Mouse (Mus musculus): ENCODE data around the gene Arhgef1. TPM values are rescaled to one million over a fixed set of nuclear protein-coding genes. Genes with fewer than 3 reads are reported as not detected.
A peak's percentile ranks its signal among the peaks of the same experiment; 100 is the strongest.

Gene Arhgef1
- polyA plus RNA-seq, 1 experiment from 2014 or later, result 114 TPM

DNA sequence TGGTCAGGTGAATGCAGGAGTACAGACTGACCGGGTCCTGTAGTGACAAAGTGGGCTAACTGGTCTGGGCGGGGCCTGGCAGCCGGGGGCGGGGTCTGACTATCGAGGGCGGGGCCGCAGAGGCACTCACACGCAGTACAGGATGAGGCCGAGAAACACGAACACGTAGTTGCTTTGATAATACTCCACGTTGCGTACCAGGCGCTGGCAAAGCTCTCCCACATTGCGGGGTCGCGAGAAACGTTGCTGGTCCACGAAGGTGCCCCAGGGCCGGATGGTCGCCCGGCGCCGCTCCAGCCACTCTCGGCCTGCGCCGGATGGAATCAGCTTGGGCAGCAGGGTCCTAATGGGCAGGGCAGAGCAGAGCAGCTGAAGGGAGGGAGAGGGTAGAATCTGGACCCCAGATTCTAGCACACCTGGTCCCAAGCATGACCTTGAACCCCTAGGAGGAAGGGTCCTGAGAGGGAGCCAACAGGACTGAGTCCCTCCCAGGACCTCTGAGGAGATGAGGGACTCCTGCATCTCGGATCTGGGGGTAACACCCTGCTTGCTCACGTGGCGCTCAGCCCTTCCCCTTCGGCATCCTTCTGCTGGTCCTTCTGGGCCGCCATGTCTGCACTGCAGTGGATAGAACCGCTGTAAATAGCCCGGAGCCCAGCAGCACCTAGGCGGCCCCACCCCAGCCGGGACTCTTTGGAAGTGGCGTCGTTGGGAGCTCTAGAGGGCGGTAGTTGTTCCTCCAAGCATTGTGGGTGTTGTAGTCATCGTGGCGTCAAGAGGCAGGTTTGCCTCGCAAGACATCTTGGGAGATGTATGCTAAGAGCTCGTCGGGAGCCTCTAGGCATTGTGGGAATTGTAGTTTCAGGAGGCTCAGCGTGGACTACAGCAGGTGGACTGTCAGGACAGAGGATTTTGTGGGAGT, 69.5 kb downstream of the Arhgef1 start, which contains the start of gene Rabac1:
Gene Rabac1 (minus strand): TSS at position 783 of the 922 bp plus-strand sequence.
- peak; percentile 86 for ATAC-seq (ENCODE audit: insufficient number of reproducible peaks, insufficient read depth, low FRiP score, low TSS enrichment)
- H3K27ac ChIP-seq, result peak within 1 kb of the TSS; percentile 67
- no peaks in the 10 kb centered on the region for H3K36me3 ChIP-seq
- H3K9ac ChIP-seq, result peak within 1 kb of the TSS; percentile 77
- WGBS, result under 1% methylated on average over 45 of the region's 45 CpGs
- H3K9me3 ChIP-seq, result no peaks in the 10 kb centered on the region
- no peaks in the 10 kb centered on the region for H3K27me3 ChIP-seq
- peaks cover 8% of the 10 kb centered on the region; the same call in 1 of the 2 replicates for H3K4me1 ChIP-seq
- peak within 1 kb of the TSS; percentile 77 for H3K4me3 ChIP-seq
- H3K4me2 ChIP-seq (replicated peaks), result peak within 1 kb of the TSS; percentile 72

DNA sequence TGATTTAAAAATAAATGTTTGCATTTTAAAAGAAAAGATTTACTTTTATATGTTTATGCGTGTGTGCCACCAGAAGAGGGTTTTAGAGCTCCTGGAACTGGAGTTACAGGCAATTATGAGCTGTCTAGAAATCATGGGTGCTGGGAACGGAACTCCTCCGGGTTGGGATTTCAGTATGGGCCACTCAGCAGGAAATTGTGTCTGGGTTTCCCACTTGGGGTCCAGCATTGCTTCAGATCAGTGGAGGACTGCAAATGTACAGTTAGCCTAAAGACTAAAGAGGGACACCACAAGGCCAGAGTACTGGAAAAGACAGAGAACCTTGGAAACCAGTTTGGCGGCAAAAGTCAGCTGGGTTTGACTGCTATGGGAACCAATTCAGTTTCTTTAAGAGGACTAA, 70.5 kb downstream of the Arhgef1 start:
- Histone ChIP-seq H3K4me2 (replicated peaks) (no peak overlapping the region), H3K9me3 (no peaks in the 10 kb centered on the region), H3K4me1 (peaks cover 8% of the 10 kb centered on the region; the same call in 1 of the 2 replicates), H3K36me3 (no peaks in the 10 kb centered on the region), H3K27ac (no peak overlapping the region), H3K27me3 (no peaks in the 10 kb centered on the region; the same call in 1 of the 2 replicates), H3K4me3 (no peak overlapping the region), H3K9ac (no peak overlapping the region)
- WGBS, result 82% methylated on average over 4 of the region's 4 CpGs
- no peak for ATAC-seq (ENCODE audit: insufficient number of reproducible peaks, insufficient read depth, low FRiP score, low TSS enrichment)

DNA sequence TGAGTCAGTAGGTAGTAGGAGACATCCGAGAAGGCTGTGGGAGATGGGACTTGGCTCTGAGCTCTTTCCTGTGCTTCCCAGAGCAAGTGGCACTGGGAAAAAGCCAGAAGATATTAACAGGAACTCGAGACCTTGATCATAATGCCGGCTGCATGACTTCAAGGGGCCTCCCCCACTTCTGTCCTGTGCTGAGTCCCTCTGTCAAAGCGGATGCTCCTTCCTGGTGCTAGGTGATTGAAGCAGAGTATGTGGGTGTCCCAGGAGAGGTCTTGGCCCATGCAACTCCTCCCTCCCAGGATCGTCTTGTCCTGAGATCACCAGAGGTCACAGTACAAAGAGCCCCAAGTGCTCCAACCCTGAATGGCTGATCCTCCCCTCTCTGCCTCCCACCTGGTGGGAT, 71.2 kb downstream of the Arhgef1 start:
- Histone ChIP-seq H3K27ac (no peak overlapping the region), H3K4me2 (replicated peaks) (no peak overlapping the region), H3K4me3 (no peak overlapping the region), H3K9me3 (no peaks in the 10 kb centered on the region), H3K36me3 (no peaks in the 10 kb centered on the region), H3K4me1 (peaks cover 8% of the 10 kb centered on the region; the same call in 1 of the 2 replicates), H3K27me3 (no peaks in the 10 kb centered on the region; the same call in 1 of the 2 replicates), H3K9ac (no peak overlapping the region)
- ATAC-seq (ENCODE audit: insufficient number of reproducible peaks, insufficient read depth, low FRiP score, low TSS enrichment), result no peak
- 74% methylated on average over 5 of the region's 5 CpGs for WGBS

DNA sequence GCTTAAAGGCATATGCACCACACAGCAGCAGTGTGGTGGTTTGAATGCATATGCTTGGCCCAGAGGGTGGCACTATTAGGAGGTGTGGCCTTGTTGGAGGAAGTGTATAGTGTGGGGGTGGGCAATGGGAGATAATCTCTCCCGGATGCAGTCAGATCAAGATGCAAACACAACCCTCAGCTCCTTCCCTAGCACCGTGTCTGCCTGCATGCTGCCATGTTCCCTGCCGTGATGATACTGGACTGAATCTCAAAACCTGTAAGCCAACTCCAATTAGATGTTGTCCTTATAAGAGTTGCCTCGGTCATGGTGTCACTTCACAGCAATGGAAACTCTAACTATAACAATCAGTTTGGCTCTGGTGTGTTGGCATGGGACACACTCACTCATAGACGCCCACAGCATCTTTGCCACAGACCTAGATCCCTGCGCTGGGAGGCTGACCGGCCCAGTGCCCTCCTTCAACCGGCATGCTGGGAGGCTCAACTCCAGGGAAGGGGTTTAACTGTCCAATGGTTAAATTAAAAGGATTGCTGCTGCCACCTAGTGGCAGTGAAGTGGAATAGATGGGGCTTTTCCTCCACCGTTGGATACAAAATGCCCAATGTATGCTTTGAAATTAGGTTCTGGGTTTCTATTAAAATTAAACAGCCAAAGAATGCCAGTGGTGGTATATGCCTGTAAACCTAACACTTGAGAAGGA, 72.3 kb downstream of the Arhgef1 start:
- Histone ChIP-seq H3K36me3 (no peaks in the 10 kb centered on the region), H3K9me3 (no peaks in the 10 kb centered on the region), H3K4me1 (peaks cover 8% of the 10 kb centered on the region; the same call in 1 of the 2 replicates), H3K27me3 (no peaks in the 10 kb centered on the region; the same call in 1 of the 2 replicates), H3K4me2 (replicated peaks) (no peak overlapping the region), H3K9ac (no peak overlapping the region), H3K4me3 (no peak overlapping the region), H3K27ac (no peak overlapping the region)
- ATAC-seq (ENCODE audit: insufficient number of reproducible peaks, insufficient read depth, low FRiP score, low TSS enrichment), result no peak
- 29% methylated on average over 9 of the region's 9 CpGs for WGBS

Small RNA genes within 50 kb of the gene (microRNA-seq; reads per million reads assigned to microRNA genes)
- gene Mir7046, result not detected

Other genes starting within 250 kb of the Arhgef1 start
- gene Tex101, start 226.2 kb upstream of the Arhgef1 start, polyA plus RNA-seq (2016; fragmentation: Nextera tagmentation; extraction: Ambion mirVana), result not detected in 2 replicates
- not detected in 2 replicates for gene BC049730, start 193.7 kb upstream of the Arhgef1 start, polyA plus RNA-seq (2016; fragmentation: Nextera tagmentation; extraction: Ambion mirVana)
- gene Gm4763, start 176.0 kb upstream of the Arhgef1 start, polyA plus RNA-seq (2016; fragmentation: Nextera tagmentation; extraction: Ambion mirVana), result not detected in 2 replicates
- gene Cd177, start 142.6 kb upstream of the Arhgef1 start, polyA plus RNA-seq (2016; fragmentation: Nextera tagmentation; extraction: Ambion mirVana), result 0.37 and 0.96 TPM in 2 replicates
- gene Ceacam10, start 125.7 kb upstream of the Arhgef1 start, polyA plus RNA-seq (2016; fragmentation: Nextera tagmentation; extraction: Ambion mirVana), result 0.38 TPM in 1 of 2 replicates, not detected in the other
- 17.9 and 21.4 TPM in 2 replicates for gene Gm9844, start 40.7 kb upstream of the Arhgef1 start, polyA plus RNA-seq (2016; fragmentation: Nextera tagmentation; extraction: Ambion mirVana)
- gene Lypd4, start 33.0 kb upstream of the Arhgef1 start, polyA plus RNA-seq (2016; fragmentation: Nextera tagmentation; extraction: Ambion mirVana), result not detected in 2 replicates
- gene Dmrtc2, start 32.9 kb upstream of the Arhgef1 start, polyA plus RNA-seq (2016; fragmentation: Nextera tagmentation; extraction: Ambion mirVana), result not detected in 2 replicates
- 2,196 and 2,318 TPM in 2 replicates for gene Rps19, start 18.5 kb upstream of the Arhgef1 start, polyA plus RNA-seq (2016; fragmentation: Nextera tagmentation; extraction: Ambion mirVana)
- gene Cd79a, start 5.5 kb upstream of the Arhgef1 start, polyA plus RNA-seq (2016; fragmentation: Nextera tagmentation; extraction: Ambion mirVana), result 0.26 and 0.61 TPM in 2 replicates
- not detected in 2 replicates for gene Gm4881, start 41.6 kb downstream of the Arhgef1 start, polyA plus RNA-seq (2016; fragmentation: Nextera tagmentation; extraction: Ambion mirVana)
- 106 and 116 TPM in 2 replicates for gene Rabac1, start 69.8 kb downstream of the Arhgef1 start, polyA plus RNA-seq (2016; fragmentation: Nextera tagmentation; extraction: Ambion mirVana)
- 3.8 and 7.4 TPM in 2 replicates for gene Atp1a3, start 103.0 kb downstream of the Arhgef1 start, polyA plus RNA-seq (2016; fragmentation: Nextera tagmentation; extraction: Ambion mirVana)
- gene Grik5, start 169.4 kb downstream of the Arhgef1 start, polyA plus RNA-seq (2016; fragmentation: Nextera tagmentation; extraction: Ambion mirVana), result 12.4 and 13.1 TPM in 2 replicates
- gene Zfp574, start 169.7 kb downstream of the Arhgef1 start, polyA plus RNA-seq (2016; fragmentation: Nextera tagmentation; extraction: Ambion mirVana), result 38.8 and 41.5 TPM in 2 replicates